Mouse (Mus musculus) mouse trophoblast stem cell (cell line): Measurements from ENCODE around the gene Katna1.
"Not testable (repeated sequence)": the region's sequence is repeated elsewhere in the genome, so short reads cannot be mapped to it uniquely, and the experiment has no call there.

Experiments used
- in situ Hi-C, 2 experiments: fragments of 300-500 bp; cut with MseI, MboI; formaldehyde crosslinking; loops; 2 replicates in 1 of 2; 3 replicates in 1 of 2; pipeline ENCODE4 v1.15.1; 2025

The Katna1 gene

DNA sequence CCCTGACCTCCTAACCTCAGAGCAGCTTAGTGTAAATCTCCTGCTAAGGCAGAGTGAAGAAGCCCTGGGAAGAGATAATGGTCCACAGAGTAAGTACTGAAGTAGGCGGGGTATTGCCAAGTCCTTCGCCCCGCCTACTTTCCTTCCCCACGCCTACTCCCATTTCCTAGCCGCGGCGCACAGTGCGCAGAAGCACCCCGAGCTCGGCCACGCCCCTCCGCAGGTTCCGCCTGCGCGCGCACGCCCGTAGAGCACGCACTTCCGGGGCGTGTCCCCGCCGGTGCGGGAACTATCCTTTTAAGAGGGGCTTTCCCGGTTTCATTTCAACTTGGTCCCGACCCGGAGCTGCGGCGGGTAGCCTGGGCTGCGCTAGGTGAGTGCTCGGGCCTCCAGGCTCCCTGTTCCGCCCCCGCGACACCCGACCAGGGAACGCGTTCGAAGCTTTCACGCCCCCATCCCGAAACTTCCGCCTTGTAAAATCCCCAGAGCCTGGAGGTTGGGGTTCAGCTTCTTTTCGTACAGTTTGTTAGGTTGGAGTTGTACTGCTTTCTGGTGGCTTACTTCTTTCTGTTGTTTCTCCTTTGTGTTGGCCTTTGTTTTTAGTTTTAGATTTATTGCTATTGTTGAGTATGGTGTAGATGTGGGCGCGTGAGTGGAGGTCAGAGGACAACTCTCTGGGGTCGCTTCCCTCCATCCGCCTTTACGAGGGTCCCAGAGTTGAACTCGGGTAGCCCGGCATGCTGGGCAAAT is at the start of gene Katna1:
Gene Katna1 (plus strand): TSS at position 250 of the 750 bp plus-strand sequence.
- in situ Hi-C loops = no loop called here

DNA sequence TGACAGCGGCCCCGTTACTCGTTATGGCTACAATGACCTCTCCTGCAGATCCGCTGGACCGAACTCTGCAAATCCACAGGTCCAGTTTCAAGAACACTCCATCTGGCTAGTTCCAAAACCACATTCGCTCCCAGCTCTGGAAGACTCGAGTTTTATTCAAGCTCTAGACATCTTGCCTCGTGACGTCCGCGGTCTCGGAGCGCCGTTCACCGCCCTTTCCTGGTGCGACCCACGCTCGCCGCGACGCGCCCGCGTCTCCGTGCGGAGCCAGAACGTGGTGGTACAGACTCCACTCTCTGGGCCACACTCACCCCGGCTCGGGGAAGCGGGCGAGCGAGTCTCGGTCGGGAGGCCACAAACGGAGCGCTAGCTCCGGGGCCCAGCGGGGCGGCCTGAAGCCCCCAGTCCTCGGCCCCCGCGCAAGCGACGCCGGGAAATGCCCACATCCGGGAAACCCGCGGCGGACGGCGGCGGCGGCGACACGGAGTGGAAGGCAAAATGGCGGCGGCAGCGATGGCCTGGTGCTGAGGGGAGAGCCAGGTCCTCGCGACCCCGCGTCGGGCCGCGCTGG is 45.0 kb upstream of the Katna1 start, which contains the start of the genes Pcmt1 and Lats1:
Gene Pcmt1 (minus strand): TSS at position 406 of the 571 bp plus-strand sequence.
Gene Lats1 (plus strand): TSS at position 484 of the 571 bp plus-strand sequence.
- in situ Hi-C loops = no loop called here

DNA sequence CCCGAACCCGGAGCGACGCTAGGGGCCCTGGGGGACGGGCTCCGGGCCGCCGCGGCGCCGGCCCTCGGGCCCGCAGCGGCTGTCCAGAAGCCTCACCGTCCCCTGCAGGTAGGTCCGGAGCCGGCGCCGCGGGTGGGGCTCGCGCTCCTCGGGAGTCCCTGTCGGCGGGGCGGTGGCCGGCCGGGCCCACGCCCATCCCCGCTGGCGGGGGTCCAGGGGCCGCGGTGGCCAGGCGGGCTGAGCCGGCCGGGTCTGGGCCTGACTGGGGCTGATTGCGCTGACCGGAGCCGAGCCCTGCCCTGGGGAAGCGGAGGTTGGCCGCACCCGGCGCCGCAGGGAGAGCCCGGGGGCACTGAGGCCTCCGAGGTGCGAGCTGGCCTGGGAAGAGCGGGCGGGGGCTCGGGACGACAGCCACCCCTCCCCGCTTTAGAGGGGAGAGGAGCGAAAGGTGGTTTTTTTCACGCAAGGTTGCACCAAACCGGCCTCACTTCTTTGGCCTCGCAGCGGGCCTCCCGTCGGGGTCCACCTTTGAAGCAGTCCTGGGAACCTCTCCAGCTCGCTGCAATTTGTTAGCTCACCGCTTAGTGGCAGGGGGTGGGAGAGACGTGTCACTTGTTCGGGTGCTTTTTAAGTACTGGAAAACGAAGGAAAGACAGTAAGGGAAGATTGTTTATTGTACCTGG is 44.3 kb upstream of the Katna1 start:
- in situ Hi-C loops = no loop called here

DNA sequence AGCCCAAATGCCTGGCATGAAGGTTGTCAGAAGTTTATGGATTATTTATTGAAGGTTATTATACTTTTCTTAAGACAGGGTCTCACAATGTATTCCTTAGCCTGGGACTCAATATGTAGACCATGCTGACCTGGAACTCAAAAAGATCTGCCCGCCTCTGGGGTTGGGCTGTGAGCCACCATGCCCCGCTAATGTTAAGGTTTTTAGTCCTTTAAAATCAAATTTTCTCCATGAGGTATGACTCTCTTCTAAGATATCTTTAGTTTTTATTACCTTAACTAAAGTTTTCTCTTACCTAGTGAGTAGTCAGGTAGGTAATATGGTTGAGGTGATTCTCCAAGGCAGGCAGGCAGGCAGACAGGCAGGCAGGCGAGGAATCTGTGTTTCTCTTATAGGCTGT is 43.6 kb upstream of the Katna1 start:
- in situ Hi-C loops = no loop called here

DNA sequence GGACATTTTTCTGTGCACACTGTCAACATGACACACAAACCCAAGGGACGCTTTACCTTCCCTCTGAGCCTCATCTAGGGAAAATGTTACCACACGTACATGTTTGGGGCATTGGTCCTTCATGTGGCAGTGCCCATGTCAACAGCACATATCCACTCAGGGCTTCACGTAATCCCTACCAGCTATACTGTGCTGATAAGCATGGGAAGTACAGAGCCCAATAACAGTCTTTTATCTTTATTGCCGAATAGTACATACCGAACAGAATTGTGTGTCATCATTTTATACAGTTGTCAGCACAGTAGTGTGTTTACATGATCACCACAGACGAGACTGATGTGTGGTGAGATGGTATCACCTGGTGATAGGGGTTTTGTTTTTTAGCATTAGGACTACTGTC is 38.9 kb upstream of the Katna1 start:
- in situ Hi-C loops = no loop called here

DNA sequence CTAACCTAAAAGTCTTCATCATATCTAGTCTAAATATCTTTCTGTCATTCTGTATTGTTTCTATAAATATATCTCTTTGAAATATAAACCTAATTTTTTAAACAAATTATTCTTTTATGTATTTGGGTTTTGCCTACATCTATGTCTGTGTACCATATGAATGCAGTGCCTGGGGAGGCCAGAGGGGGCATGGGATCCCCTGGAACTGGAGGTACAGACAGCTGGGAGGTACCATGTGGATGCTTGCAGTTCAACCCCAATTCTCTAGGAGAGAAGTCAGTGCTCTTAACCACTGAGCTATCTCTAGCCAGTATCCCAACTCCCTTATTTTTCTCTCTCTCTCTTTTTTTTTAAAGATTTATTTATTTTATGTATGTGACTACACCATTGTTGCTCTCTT is 30.5 kb upstream of the Katna1 start:
- in situ Hi-C loops = no loop called here

DNA sequence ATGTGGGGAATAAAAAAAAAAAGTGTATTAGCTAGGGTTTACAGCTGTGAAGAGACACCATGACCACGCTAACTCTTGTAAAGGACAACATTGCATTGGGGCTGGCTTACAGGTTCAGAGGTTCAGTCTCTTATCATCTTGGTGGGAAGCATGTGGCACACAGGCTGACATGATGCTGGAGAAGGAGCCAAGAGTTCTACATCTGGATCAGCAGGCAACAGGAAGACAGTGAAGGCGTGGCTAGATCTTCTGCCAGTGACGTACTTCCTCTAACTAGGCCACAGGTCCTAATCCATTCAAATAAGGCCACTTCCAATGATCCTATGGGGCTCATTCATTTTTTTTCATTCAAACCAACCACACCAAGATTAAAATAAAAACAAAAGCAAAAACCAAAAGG is 25.7 kb upstream of the Katna1 start:
- in situ Hi-C loops = no loop called here

DNA sequence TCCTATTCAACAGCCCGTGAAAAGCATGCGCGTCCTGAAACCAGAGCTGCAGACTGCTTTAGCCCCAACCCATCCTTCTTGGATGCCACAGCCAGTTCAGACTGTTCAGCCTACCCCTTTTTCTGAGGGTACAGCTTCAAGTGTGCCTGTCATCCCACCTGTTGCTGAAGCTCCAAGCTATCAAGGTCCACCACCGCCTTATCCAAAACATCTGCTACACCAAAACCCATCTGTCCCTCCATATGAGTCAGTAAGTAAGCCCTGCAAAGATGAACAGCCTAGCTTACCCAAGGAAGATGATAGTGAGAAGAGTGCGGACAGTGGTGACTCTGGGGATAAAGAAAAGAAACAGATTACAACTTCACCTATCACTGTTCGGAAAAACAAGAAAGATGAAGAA is 23.2 kb upstream of the Katna1 start:
- in situ Hi-C loops = no loop called here

DNA sequence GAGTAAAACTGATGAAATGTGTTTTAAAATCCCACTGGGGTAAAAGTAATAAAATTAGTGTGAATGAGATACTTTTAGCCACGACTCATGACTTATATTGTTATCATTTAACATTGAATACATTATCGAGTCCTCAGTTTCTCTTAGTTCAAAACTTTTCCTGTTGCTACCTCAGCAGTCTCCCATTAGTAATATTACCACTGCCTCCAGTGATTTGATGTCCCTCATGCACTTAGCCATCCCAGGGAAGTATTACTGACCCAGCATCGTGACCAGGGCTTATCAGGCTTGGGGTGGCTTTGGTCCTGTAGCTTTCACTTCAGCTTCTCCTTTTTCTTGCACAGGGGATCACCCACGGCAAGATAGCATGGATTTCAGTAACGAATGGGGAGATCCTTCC is 15.7 kb upstream of the Katna1 start:
- in situ Hi-C loops = no loop called here

DNA sequence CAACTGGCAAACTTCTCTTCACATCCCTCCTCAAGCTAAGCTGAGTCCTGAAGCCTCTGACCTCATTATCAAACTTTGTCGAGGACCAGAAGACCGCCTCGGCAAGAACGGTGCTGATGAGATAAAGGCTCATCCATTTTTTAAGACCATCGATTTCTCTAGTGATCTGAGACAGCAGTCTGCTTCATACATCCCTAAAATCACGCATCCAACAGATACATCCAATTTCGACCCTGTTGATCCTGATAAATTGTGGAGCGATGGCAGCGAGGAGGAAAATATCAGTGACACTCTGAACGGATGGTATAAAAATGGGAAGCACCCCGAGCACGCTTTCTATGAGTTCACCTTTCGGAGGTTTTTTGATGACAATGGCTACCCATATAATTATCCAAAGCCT is 13.3 kb upstream of the Katna1 start:
- in situ Hi-C loops = no loop called here

DNA sequence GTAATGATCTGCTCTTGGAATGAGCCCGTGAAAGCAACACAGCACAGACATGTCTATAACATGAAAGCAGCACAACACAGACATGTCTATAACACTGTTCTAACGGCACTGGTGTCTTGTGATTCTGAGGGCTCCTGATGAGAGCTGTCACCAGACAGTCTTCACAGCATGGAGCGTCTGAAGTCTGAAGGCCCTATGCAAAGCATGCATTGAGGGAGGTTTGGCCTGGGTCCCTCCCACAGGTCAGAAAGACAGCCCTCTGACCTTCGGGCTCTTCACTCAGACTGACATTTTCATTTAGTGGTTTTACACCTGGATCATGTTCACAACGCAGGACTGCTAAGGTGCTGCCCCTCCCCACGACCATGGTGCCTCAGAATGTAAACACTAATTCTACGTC is 10.7 kb upstream of the Katna1 start:
- in situ Hi-C loops = no loop called here

DNA sequence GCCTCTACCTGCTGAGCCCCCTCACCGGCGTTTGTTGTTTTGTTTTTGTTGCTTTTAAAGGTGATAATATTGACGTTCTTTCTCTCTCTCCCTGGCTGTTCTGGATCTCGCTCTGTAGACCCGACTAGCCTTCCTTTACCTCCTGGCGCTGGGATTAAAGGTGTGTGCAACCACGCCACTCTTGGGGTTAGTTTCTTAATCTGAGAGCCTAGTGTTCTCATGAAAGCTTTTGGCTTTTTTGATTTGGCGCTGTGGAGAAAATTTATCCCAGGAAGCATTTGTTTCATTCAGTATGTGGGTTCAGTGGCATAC is 657 bp downstream of the Katna1 start:
- in situ Hi-C loops = no loop called here

DNA sequence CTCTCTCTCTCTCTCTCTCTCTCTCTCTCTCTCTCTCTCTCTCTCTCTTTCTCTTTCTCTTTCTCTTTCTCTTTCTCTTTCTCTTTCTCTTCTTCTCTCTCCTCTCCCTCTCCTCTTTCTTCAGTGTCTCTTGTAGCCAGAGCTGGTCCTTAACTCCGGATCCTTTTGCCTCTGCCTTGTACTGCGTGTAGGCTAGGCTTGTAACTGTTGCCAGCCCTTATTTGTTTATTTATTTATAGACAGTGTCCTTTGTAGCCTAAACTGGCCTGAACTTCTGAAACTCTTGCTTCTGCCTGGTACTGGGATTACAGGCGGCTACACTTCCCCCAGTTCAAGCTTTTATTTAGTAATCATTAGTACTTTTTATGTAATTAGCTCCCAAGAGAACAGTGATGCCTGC is 1.2 kb downstream of the Katna1 start:
- in situ Hi-C loops = no loop called here

DNA sequence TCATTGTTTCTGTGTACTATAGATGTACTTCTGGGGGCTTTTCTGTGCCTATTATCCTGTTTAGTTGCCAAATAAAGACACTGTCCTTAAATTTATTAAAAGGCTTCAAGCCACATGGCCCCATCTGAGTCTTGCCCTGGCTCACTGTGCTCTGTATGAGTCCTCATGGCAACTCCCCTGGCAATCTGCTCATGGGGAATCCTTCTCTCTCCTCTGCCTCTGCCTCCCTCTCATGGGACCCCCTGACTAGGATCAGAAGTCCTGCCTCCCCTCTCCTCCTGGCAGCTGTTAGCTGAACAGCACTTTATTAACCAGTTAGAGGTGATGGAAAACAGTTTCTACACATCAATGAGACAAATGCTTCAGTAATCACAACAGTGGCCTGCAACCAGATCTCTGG is 5.8 kb downstream of the Katna1 start:
- in situ Hi-C loops = no loop called here

DNA sequence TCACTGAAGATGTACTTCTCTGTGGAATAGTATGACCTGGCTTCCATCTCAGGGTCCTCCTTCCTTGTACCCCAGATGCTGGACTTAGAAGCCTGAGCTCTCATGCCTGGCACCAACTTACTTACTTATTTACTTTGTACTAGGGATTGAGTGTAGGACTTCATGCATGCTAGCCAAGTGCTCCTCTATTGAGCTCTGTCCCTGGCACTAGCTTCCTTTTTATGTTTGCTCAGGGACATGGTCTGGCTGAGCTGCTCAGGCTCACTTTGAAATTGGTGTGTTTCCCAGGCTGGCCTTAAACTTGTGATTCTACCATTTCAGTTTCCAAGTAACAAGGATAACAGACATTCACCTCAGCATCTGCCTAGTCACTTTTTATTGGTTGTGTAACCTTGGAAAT is 11.3 kb downstream of the Katna1 start:
- in situ Hi-C loops = no loop called here

DNA sequence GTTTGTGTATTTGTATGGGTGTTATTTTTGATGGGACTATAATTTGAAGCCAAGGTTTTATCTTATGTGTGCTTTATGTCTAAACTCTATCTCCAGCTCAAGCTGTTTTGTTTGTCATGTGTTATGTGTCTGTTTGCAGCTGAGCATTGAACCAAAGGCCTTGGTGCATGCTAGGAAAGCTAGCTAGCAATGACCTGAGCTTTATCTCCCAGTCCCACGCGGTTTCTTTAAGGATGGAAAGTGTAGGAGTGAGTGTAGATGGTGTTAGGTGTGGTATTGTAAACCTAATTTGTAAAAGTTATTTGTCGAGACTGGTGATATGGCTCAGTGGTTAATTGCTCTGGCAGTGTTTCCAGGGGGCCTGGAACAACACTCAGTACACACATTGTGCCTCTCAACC is 12.1 kb downstream of the Katna1 start:
- in situ Hi-C loops = no loop called here

DNA sequence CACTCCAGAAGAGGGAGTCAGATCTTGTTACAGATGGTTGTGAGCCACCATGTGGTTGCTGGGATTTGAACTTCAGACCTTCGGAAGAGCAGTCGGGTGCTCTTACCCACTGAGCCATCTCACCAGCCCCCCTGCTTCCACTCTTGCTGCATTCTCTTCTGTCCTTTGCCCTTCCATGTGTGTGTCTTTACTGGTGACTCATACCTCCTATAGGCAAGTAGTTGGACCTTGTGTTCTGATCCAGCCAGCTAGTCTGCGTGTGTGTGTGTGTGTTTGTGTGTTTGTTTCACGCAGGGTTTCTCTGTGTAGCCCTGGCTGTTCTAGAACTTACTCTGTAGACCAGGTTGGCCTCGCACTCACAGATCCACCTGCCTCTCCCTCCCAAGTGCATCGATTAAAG is 19.7 kb downstream of the Katna1 start:
- in situ Hi-C loops = not testable (repeated sequence)

DNA sequence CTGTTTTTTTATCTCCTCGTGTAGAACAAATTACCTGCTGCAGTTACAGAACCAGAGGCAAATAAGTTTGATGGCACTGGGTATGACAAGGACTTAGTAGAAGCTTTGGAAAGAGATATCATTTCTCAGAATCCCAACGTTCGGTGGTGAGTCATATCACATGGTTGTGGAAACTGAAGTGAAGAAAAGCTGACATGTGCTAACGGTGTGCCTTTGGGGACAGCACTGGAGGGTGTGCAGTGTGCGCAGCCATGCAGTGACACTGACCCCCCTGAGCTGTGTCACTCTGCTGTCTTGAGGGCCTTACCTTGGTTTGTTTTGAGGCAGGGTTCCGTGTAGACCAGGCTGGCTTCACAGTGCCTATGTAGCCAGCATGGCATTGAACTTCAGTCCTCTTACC is 23.0 kb downstream of the Katna1 start:
- in situ Hi-C loops = no loop called here

DNA sequence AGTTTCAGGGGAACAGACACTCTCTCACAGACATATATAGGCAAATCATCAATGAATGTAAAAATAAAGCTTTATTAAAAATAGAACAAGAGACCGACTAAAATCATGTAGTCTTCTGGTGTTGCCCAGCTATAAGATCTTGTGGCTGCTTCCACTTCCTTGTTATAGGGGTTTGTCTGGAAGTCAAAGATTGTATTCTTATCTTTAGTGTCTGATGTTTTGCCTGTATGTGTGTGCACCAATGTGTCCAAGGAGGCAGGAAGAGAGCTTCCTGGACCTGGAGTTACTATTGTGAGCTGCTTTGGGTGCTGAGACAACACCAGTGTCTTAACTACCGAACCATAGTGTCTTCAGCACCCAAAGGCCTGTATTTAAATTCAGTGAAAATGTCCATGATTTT is 31.7 kb downstream of the Katna1 start:
- in situ Hi-C loops = no loop called here

DNA sequence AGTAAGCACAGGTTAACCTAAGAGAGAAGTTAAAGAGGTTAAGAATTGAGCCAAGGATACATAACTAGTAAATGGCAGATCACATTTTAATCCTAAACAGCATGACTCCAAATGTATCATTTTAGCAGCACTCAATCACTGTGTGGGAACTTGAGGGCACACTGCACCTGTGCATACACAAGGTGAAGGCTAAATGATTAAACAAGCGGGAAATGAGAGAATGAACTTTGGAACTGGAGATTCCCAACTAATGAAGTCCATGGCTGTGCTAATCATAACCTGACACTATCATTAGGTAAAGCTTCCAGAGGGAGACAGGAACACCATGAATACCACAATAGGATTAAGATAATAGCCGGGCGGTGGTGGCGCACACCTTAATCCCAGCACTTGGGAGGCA is 46.5 kb downstream of the Katna1 start:
- in situ Hi-C loops = no loop called here

DNA sequence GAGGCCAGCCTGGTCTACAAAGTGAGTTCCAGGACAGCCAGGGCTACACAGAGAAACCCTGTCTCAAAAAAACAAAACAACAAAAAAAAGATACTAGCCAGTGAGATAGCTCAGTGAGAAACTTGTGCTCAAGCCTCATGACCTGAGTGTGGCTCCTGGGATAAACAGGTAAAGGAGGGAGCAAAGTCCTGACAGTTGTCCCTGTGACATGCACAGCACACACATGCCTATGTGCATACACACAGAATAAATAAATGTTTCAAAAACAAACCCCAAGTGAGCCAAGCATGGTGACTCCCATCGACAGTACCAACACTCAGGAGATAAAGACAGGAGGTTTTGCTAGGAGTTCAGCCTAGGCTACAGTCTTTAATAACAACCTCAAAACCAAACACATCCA is 47.0 kb downstream of the Katna1 start:
- in situ Hi-C loops = no loop called here

DNA sequence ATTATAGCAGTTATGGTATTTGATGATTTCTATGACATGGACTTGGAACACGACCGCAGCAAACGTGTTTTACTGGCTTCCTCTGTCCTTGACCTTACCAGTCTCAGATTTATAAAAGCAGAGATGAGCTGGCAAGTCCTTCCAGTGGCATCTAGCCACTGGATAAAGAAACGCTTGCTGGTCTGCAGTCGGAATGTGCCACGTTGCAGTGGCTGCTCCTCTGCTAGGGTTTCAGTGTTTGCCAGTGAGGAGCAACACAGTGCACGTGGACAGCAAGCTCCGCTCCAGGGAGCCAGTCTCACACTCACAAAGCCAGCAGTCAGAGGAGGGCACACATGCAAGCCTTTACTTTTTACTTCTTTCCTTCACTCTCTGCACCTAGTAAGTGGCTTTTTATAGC is 49.6 kb downstream of the Katna1 start:
- in situ Hi-C loops = no loop called here

DNA sequence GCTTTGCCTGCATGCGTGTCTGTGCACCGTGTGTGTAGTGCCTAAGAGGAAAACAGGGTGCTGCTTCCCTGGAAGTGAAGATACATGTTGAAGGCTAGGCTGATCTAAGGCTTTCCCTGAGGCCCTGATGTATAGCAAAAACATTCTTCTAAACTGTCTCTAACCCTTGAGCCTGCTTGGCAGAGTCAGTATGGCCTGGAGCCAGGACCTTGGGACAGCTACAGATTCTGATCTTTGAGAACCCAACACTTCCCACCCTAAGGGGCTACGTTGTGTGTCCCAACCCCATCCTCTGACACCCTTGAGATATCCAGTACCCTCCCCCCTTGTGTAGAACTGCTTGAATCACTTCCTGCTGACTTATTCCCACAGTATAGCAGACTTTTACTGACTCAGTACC is 52.6 kb downstream of the Katna1 start:
- in situ Hi-C loops = no loop called here
